Mouse (Mus musculus) gastrocnemius, postnatal 4 days (tissue): ENCODE data around the gene Tectb. TPM values are rescaled to one million over a fixed set of nuclear protein-coding genes. Genes with fewer than 3 reads are reported as not detected.
A peak's percentile ranks its signal among the peaks of the same experiment; 100 is the strongest.
"Not testable (repeated sequence)": the region's sequence is repeated elsewhere in the genome, so short reads cannot be mapped to it uniquely, and the experiment has no call there.

ENCODE experiments used
- DNase-seq, 2 experiments: peaks; one replicate each; pipeline ENCODE4 v3.0.0; 2021 to 2022; ENCODE audit warnings: low spot score in 2 of 2, mixed read lengths in 2 of 2
- total RNA-seq, 2 experiments: library from RNA; stranded (reverse); gene quantifications; 2 replicates each; pipeline ENCODE4 v1.2.3; 2021

Tectb gene
- total RNA-seq, 2 experiments from 2014 or later, result 0.22 to 0.29 TPM

DNA sequence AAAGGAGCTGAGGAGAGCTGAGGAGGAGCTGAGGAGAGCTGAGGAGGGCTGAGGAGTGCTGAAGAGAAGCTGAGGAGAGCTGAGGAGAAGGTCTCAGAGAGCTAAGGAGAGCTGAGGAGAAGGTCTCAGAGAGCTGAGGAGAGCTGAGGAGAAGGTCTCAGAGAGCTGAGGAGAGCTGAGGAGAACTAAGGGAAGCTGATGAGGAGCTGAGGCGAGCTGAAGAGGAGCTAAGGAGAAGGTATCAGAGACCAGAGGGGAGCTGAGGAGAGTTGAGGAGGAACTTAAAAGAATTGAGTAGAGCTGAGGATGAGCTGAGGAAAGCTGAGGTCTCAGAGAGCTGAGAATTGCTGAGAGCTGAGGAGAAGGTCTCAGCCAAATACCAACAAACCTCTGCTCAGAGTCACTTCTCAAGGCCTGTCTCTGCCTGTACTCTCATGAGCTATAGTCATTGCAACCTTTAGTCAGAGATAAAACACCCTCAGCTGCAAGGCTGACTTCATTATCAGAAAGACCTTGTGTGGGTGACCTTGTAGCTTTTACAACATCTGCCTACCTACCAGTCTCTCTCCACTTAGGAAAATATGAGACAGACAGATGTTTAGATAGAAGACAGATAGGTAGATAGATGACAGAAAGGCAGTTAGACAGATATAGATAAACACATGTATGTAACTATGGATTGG is 15.2 kb upstream of the Tectb start:
- no peak for DNase-seq

DNA sequence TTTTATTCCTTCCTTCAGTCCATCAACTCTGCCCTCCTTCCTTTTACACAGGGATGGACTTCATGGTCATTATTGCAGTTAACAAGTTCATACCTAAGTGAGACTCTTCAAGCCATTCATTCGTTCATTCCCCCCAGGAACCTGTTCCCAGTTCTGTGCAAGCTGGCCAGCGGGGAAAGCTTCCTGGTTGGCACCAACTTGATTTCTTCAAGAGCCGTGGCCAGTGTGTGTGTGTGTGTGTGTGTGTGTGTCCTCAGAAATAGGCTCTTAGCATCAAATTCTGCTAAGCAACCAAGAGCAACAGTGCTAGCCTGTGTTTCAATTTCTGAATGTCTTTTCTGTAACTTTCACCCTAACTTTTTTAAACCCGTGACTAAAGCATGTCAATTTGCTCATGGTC is 14.6 kb upstream of the Tectb start:
- no peak for DNase-seq

- DNase-seq, result no peak
Observed at GRCm38 (mm10) chr19:55166741-55167140, 13.8 kb upstream of the Tectb start.

DNA sequence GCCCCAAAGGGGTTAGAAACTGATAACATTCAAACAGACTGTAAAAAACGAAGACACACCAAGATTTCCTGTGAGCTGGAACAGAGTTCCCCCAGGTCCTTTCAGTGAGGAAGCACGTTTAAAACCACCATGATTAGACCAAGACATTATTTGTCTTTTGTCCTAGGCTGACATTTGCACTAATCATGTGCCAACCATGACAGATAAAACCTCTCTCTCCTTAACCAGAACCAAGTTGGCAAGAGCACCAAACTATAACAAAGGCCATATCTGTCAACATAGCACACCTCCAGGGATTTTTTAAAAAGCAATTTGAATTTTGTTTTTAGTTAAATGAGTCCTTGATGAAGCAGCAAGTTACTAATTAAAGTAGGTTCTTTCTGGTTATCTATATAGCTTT is 12.8 kb upstream of the Tectb start:
- DNase-seq, result no peak

- DNase-seq, result no peak
Observed at GRCm38 (mm10) chr19:55168360-55168759, 12.2 kb upstream of the Tectb start.

- DNase-seq, result not testable (repeated sequence)
Observed at GRCm38 (mm10) chr19:55169236-55169729, 11.2 kb upstream of the Tectb start.

DNA sequence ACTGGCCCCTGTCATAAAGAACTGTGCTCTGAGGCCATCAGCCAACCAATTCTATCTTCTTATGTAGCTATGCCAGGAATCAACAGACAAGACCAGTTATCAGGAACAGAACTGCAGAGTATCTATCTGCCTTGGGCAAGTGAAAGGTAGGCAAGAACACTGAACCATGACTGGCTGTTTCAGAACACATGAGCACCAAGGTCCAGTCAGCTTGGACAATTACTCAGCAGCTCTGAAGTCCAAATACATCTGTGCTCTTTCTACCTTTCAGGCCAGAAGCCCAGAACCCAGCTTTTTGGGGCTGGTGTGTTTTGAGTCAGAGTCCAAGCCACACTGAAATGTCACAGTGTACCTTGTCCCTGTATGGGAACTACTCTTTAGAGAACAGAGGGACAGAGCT is 10.1 kb upstream of the Tectb start:
- DNase-seq, result no peak

DNA sequence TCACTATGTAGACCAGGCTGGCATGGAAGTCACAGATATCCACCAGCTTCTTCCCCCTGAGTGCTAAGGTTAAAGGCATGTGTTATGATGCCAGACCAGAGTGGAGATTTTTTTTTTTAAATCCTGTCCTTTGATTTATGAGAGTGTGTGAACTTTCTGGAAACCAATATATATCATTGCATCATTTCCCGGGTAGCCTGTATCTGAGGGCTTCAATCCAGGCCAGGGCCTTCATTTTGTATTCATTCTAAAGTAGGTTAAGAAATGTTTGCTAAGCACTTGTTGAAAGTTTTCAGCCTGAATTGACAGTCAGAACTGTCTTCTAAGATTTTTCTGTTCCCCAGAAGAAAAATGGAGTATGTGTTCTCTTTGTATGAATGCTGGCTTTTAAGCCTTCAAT is 8.9 kb upstream of the Tectb start:
- DNase-seq, result no peak

DNA sequence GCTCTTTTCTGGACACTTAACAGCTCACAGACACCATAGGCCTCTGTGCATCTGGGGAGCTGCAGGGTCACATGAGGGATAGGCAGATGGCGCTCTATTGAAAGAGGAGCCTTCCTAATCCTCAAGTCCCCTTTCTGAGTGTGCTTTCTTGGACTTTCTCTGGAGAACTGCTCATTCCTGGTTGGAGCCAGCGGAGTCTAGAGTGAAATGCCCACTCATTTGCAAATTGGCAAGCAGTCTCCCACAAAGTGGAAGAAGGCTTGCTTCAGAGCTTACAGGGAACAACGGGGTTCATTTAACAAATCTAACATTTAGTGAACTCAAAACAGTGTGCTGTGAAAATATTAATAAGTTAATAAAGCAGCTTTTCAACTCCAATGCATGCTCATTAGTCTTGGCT is 3.4 kb upstream of the Tectb start:
- no peak for DNase-seq

- DNase-seq, result no peak
Observed at GRCm38 (mm10) chr19:55184442-55184841, 3.9 kb downstream of the Tectb start.

GRCm38 (mm10) chr19:55185074-55185473 is 4.5 kb downstream of the Tectb start:
- DNase-seq, result no peak

- DNase-seq, result no peak
Observed at GRCm38 (mm10) chr19:55185651-55186050, 5.1 kb downstream of the Tectb start.

GRCm38 (mm10) chr19:55190065-55190464 is 9.5 kb downstream of the Tectb start:
- DNase-seq, result no peak

- no peak for DNase-seq
Observed at GRCm38 (mm10) chr19:55191596-55191995, 11.1 kb downstream of the Tectb start.

GRCm38 (mm10) chr19:55192254-55192945 is 11.9 kb downstream of the Tectb start:
- no peak for DNase-seq

DNA sequence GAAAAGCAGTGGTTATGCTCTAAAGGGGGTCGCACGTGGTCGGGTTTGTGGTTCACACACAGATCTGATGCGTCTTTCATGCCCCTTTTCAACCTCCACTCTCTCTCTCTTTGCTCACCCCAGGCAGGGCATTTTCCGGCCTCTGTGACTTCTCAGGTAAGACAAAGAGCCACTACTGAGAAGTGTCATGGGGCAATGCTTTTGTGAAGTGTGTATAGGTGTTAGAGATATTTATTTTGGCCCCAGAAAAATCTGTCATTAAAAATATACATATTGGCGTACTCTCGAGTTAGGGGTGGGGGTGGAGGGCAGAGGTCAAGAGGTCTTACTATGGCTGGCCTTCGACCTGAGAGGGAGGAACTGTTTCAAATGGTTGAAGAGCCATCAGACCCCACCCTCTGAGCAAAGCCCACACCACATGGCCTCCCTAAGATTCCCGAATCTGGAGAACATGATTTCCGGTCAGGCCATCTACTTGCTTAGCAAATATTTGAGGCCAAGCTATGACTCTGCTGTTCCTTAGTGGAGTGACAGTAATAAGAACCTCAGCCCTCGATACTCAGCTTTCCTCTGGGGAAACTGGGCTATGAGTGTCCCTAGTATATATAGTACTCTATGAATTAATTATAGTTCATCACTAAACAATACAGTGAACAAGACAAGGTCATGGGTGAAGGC is 13.3 kb downstream of the Tectb start:
- no peak for DNase-seq

- DNase-seq, result peak in 1 of 2 experiments; percentile 40
Observed at GRCm38 (mm10) chr19:55194520-55195170, 14.1 kb downstream of the Tectb start.

- DNase-seq, result no peak
Observed at GRCm38 (mm10) chr19:55195574-55195973, 15.0 kb downstream of the Tectb start.

GRCm38 (mm10) chr19:55198303-55198702 is 17.8 kb downstream of the Tectb start:
- peak; percentile 45 to 64 for DNase-seq

DNA sequence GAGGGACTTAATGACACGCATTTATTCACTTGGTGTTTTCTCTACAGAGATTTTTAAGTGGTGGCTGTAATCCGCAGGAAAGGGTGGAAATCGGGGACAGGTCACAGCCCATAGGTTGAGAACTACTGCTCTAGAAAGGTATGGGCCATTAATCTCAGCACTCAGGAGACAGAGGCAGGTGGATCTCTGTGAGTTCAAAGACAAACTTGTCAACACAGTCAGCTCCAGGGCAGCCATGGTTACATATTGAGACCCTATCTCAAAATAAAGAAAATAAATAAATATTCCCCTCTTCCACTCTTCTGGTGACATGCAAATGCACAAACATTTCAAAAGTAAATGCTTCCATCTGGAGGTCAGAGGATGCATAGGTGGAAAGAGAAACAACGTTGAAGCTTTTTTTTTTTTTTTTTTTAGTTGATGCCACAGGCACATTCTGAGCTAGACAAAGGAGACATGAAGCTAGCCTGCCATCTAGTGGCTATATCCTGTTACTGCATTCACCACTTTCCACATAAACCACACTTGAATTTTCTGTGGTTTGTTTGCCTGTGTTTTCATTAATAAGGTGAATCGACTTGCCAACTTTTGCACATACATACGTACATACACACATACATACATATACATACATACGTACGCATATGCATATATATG is 26.1 kb downstream of the Tectb start:
- peak in 1 of 2 experiments; percentile 29 for DNase-seq

GRCm38 (mm10) chr19:55207205-55207604 is 26.7 kb downstream of the Tectb start:
- DNase-seq, result no peak
